Mouse (Mus musculus): ENCODE measurements around the gene Sspo. TPM values are rescaled to one million over a fixed set of nuclear protein-coding genes. Genes with fewer than 3 reads are reported as not detected.

Gene Sspo
- polyA plus RNA-seq, 1 experiment from 2014 or later: 0.44 TPM

GRCm38 (mm10) chr6:48536091-48536490 is 88.1 kb downstream of the Sspo start:
- Histone ChIP-seq H3K4me2 (no peak overlapping the region), H3K36me3 (no peaks in the 10 kb centered on the region), H3K4me3 (no peak overlapping the region), H3K9ac (no peak overlapping the region), H3K4me1 (peaks cover 12% of the 10 kb centered on the region; the same call in 1 of the 2 replicates), H3K27me3 (no peaks in the 10 kb centered on the region), H3K9me3 (no peaks in the 10 kb centered on the region), H3K27ac (no peak overlapping the region)
- 65% methylated on average over 4 of the region's 4 CpGs for WGBS
- ATAC-seq (ENCODE audit: borderline replicate concordance, extremely low read depth, low FRiP score, low TSS enrichment): no peak

- peak within 1 kb of the TSS; percentile 68 for H3K4me2 ChIP-seq
- no peaks in the 10 kb centered on the region for H3K9me3 ChIP-seq
- H3K27ac ChIP-seq: no peak within 1 kb of the TSS
- H3K4me1 ChIP-seq: peaks cover 20% of the 10 kb centered on the region
- peak within 1 kb of the TSS; percentile 36; the same call in 1 of the 2 replicates for H3K9ac ChIP-seq
- ATAC-seq (ENCODE audit: borderline replicate concordance, extremely low read depth, low FRiP score, low TSS enrichment): 0 out of 2 replicates have a peak, but pooled peaks have one; percentile 20
- H3K4me3 ChIP-seq: peak within 1 kb of the TSS; percentile 36
- WGBS: 6% methylated on average over 38 of the region's 38 CpGs
- no peaks in the 10 kb centered on the region for H3K27me3 ChIP-seq
- H3K36me3 ChIP-seq: no peaks in the 10 kb centered on the region
Observed at GRCm38 (mm10) chr6:48537105-48537954, 89.3 kb downstream of the Sspo start, which contains the start of gene Atp6v0e2. Gene Atp6v0e2 (plus strand): TSS chr6:48537615.

GRCm38 (mm10) chr6:48538841-48539737 is 91.1 kb downstream of the Sspo start:
- H3K9me3 ChIP-seq: no peaks in the 10 kb centered on the region
- no peak for ATAC-seq (ENCODE audit: borderline replicate concordance, extremely low read depth, low FRiP score, low TSS enrichment)
- H3K4me2 ChIP-seq: no peak overlapping the region
- H3K27ac ChIP-seq: no peak overlapping the region
- no peaks in the 10 kb centered on the region for H3K36me3 ChIP-seq
- H3K4me1 ChIP-seq: peaks cover 20% of the 10 kb centered on the region
- H3K27me3 ChIP-seq: no peaks in the 10 kb centered on the region
- 61% methylated on average over 5 of the region's 5 CpGs for WGBS
- no peak overlapping the region for H3K4me3 ChIP-seq
- H3K9ac ChIP-seq: no peak overlapping the region

GRCm38 (mm10) chr6:48539860-48540259 is 91.8 kb downstream of the Sspo start:
- no peaks in the 10 kb centered on the region for H3K27me3 ChIP-seq
- whole genome bisulfite sequencing: 70% methylated on average over 5 of the region's 5 CpGs
- H3K4me1 ChIP-seq: peaks cover 20% of the 10 kb centered on the region
- H3K9me3 ChIP-seq: no peaks in the 10 kb centered on the region
- no peak overlapping the region for H3K4me2 ChIP-seq
- no peak overlapping the region for H3K27ac ChIP-seq
- H3K9ac ChIP-seq: no peak overlapping the region
- no peaks in the 10 kb centered on the region for H3K36me3 ChIP-seq
- no peak overlapping the region for H3K4me3 ChIP-seq
- no peak for ATAC-seq (ENCODE audit: borderline replicate concordance, extremely low read depth, low FRiP score, low TSS enrichment)

GRCm38 (mm10) chr6:48540721-48541120 is 92.7 kb downstream of the Sspo start:
- Histone ChIP-seq H3K4me3 (no peak overlapping the region), H3K9ac (no peak overlapping the region)
- 41% methylated on average over 3 of the region's 3 CpGs for WGBS

GRCm38 (mm10) chr6:48541560-48542450 is 93.8 kb downstream of the Sspo start:
- Histone ChIP-seq H3K9me3 (no peaks in the 10 kb centered on the region), H3K4me2 (no peak overlapping the region), H3K4me1 (peaks cover 20% of the 10 kb centered on the region), H3K27me3 (no peaks in the 10 kb centered on the region), H3K27ac (peak overlapping the region; percentile 22; the same call in 1 of the 2 replicates), H3K36me3 (no peaks in the 10 kb centered on the region), H3K4me3 (no peak overlapping the region), H3K9ac (no peak overlapping the region)
- 23% methylated on average over 7 of the region's 7 CpGs for WGBS
- ATAC-seq (ENCODE audit: borderline replicate concordance, extremely low read depth, low FRiP score, low TSS enrichment): peak; percentile 13; the same call in 1 of the 2 replicates

More at GRCm38 (mm10) chr6:48540721-48541120, 92.7 kb downstream of the Sspo start:
- Histone ChIP-seq H3K4me1 (peaks cover 20% of the 10 kb centered on the region), H3K4me2 (no peak overlapping the region), H3K27me3 (no peaks in the 10 kb centered on the region), H3K27ac (no peak overlapping the region), H3K36me3 (no peaks in the 10 kb centered on the region), H3K9me3 (no peaks in the 10 kb centered on the region)
- ATAC-seq (ENCODE audit: borderline replicate concordance, extremely low read depth, low FRiP score, low TSS enrichment): no peak

GRCm38 (mm10) chr6:48542631-48543030 is 94.6 kb downstream of the Sspo start:
- no peak overlapping the region for H3K9ac ChIP-seq
- no peaks in the 10 kb centered on the region for H3K9me3 ChIP-seq
- H3K27ac ChIP-seq: no peak overlapping the region
- ATAC-seq (ENCODE audit: borderline replicate concordance, extremely low read depth, low FRiP score, low TSS enrichment): no peak
- no peak overlapping the region for H3K4me3 ChIP-seq
- no peak overlapping the region for H3K4me2 ChIP-seq
- WGBS: 85% methylated on average over 3 of the region's 3 CpGs
- peaks cover 12% of the 10 kb centered on the region for H3K4me1 ChIP-seq
- H3K36me3 ChIP-seq: no peaks in the 10 kb centered on the region
- H3K27me3 ChIP-seq: no peaks in the 10 kb centered on the region

- Histone ChIP-seq H3K4me3 (no peak overlapping the region), H3K4me2 (no peak overlapping the region), H3K36me3 (no peaks in the 10 kb centered on the region), H3K27me3 (no peaks in the 10 kb centered on the region), H3K4me1 (peaks cover 9% of the 10 kb centered on the region), H3K9ac (no peak overlapping the region), H3K9me3 (no peaks in the 10 kb centered on the region), H3K27ac (no peak overlapping the region)
- ATAC-seq (ENCODE audit: borderline replicate concordance, extremely low read depth, low FRiP score, low TSS enrichment): no peak
- WGBS: 49% methylated on average over 5 of the region's 5 CpGs
Observed at GRCm38 (mm10) chr6:48545251-48545650, 97.2 kb downstream of the Sspo start.

- WGBS: 64% methylated on average over 1 of the region's 1 CpGs
- H3K9ac ChIP-seq: no peak overlapping the region
- no peaks in the 10 kb centered on the region for H3K27me3 ChIP-seq
- H3K4me3 ChIP-seq: no peak overlapping the region
- no peaks in the 10 kb centered on the region for H3K9me3 ChIP-seq
- peaks cover 7% of the 10 kb centered on the region for H3K4me1 ChIP-seq
- no peaks in the 10 kb centered on the region for H3K36me3 ChIP-seq
- no peak overlapping the region for H3K4me2 ChIP-seq
- H3K27ac ChIP-seq: no peak overlapping the region
- no peak; the same call in 1 of the 2 replicates for ATAC-seq (ENCODE audit: borderline replicate concordance, extremely low read depth, low FRiP score, low TSS enrichment)
Observed at GRCm38 (mm10) chr6:48546271-48546670, 98.2 kb downstream of the Sspo start.

- no peak for ATAC-seq (ENCODE audit: borderline replicate concordance, extremely low read depth, low FRiP score, low TSS enrichment)
- Histone ChIP-seq H3K27ac (no peak overlapping the region), H3K4me3 (no peak overlapping the region), H3K4me1 (peaks cover 3% of the 10 kb centered on the region), H3K9ac (no peak overlapping the region), H3K27me3 (no peaks in the 10 kb centered on the region), H3K9me3 (no peaks in the 10 kb centered on the region), H3K4me2 (no peak overlapping the region), H3K36me3 (no peaks in the 10 kb centered on the region)
- WGBS: 49% methylated on average over 4 of the region's 4 CpGs
Observed at GRCm38 (mm10) chr6:48546858-48547257, 98.8 kb downstream of the Sspo start.

- H3K27me3 ChIP-seq: no peaks in the 10 kb centered on the region
- WGBS: 79% methylated on average over 6 of the region's 6 CpGs
- ATAC-seq (ENCODE audit: borderline replicate concordance, extremely low read depth, low FRiP score, low TSS enrichment): no peak
Observed at GRCm38 (mm10) chr6:48548314-48548713, 100.3 kb downstream of the Sspo start.

More at GRCm38 (mm10) chr6:48548314-48548713, 100.3 kb downstream of the Sspo start:
- no peaks in the 10 kb centered on the region for H3K9me3 ChIP-seq
- H3K27ac ChIP-seq: no peak overlapping the region
- no peak overlapping the region for H3K4me3 ChIP-seq
- no peak overlapping the region for H3K9ac ChIP-seq
- no peak overlapping the region for H3K4me2 ChIP-seq
- H3K36me3 ChIP-seq: no peaks in the 10 kb centered on the region
- no peaks in the 10 kb centered on the region for H3K4me1 ChIP-seq

Data from lung, embryonic 15.5 days (tissue).